Mouse (Mus musculus): ENCODE measurements around the gene Irx5. TPM values are rescaled to one million over a fixed set of nuclear protein-coding genes. Genes with fewer than 3 reads are reported as not detected.
A peak's percentile ranks its signal among the peaks of the same experiment; 100 is the strongest.

Irx5 gene
- polyA plus RNA-seq, 1 experiment: 0.20 TPM

GRCm38 (mm10) chr8:92355701-92356612, 1.5 kb upstream of the Irx5 start:
- H3K27me3 ChIP-seq (ENCODE audit: control insufficient read depth, insufficient read depth, low read length): peaks cover 57% of the 10 kb centered on the region
- no peaks in the 10 kb centered on the region for H3K36me3 ChIP-seq (ENCODE audit: control insufficient read depth, insufficient read depth, low read length)
- TF ChIP-seq CTCF (IDR thresholded peaks at IDR 0.05; ENCODE audit: extremely low read depth, insufficient read length, insufficient replicate concordance, low read depth, low read length): peak; percentile 25; the same call in 1 of the 2 replicates
- no peak for TF ChIP-seq POLR2A (IDR thresholded peaks at IDR 0.05; ENCODE audit: low read depth, low read length)
- no peak overlapping the region for H3K27ac ChIP-seq (ENCODE audit: insufficient read depth, low read depth, low read length)
- H3K4me3 ChIP-seq (ENCODE audit: low read depth, low read length): peak overlapping the region; percentile 84
- WGBS: under 1% methylated on average over 93 of the region's 93 CpGs
- peaks cover 22% of the 10 kb centered on the region for H3K4me1 ChIP-seq (ENCODE audit: control insufficient read depth, insufficient read depth, insufficient read length, low read length)

DNA sequence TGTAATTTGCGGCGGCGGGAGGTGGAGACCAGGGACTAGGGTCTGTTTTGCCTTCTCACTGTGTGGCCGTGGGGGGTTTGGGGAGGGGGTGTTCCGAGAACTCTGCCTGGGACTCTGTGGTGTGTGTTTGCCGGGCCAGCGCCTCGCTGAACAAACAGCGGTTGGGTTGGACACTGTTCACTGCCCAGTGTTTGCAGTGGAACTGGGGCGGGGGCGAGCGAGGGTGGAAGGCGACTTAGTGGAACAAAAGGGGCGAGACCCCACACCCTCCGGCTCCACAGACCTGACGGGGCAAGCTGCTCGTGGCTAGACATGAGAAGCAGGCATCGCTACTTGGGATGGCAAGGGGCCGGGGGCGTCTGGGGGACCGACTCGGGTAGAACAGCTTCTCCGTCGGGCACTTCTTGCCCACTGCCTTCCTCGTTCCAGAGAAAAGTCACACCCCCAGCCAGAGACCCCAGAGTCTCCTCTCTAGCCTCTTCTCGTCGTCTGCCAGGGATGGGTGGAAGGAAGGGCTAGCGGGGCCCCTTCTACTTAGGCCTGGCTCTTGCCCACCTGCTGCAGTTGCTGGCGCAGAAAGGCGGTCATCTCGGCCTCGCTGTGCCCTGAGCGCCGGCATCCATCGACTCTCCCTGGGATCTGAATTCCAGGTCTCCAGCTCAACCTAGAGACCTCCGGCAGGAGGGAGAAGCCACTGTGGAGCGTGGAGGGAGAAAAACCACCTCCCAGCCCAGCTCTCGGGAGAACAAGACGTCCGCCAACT, 631 bp upstream of the Irx5 start:
- Histone ChIP-seq H3K27ac (ENCODE audit: insufficient read depth, low read depth, low read length) (no peak overlapping the region), H3K27me3 (ENCODE audit: control insufficient read depth, insufficient read depth, low read length) (peaks cover 62% of the 10 kb centered on the region), H3K36me3 (ENCODE audit: control insufficient read depth, insufficient read depth, low read length) (no peaks in the 10 kb centered on the region), H3K4me1 (ENCODE audit: control insufficient read depth, insufficient read depth, insufficient read length, low read length) (peaks cover 22% of the 10 kb centered on the region), H3K4me3 (ENCODE audit: low read depth, low read length) (peak overlapping the region; percentile 84)
- WGBS: 2% methylated on average over 40 of the region's 40 CpGs
- TF ChIP-seq POLR2A (IDR thresholded peaks at IDR 0.05; ENCODE audit: low read depth, low read length) (no peak), CTCF (IDR thresholded peaks at IDR 0.05; ENCODE audit: extremely low read depth, insufficient read length, insufficient replicate concordance, low read depth, low read length) (no peak)

DNA sequence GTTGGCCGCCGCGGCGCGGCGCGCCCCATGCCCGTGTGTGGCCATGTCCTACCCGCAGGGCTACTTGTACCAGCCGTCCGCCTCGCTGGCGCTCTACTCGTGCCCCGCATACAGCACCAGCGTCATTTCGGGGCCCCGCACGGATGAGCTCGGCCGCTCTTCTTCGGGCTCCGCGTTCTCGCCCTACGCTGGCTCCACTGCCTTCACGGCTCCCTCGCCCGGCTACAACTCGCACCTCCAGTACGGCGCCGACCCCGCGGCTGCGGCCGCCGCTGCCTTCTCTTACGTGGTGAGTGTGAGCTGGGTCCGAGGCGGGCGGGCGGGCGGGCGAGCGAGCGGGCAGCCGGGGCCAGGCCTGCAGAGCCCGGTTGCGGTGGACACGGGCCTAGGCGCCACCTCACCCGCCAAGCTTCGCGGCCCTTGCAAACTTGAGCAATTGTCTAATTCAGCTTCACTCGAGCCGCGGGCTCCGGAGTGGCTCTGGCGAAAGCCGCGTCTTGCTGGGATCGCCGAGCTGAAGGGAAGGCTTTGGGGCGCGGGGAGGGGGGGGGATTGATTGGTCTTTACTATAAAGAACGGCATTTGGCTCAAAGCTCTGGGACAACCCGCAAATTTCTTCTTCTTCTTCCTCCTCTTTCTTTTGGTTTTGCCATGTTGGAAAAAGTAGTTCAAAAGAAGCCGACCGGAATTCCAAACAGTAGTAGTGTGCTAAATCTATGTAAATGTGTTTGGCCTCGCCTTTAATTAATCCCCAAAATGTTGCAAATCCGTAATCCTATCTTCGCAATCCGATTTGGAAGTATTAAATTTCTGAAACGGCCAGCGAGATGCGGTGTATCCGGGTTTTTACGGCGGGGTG, 945 bp downstream of the Irx5 start:
- H3K4me1 ChIP-seq (ENCODE audit: control insufficient read depth, insufficient read depth, insufficient read length, low read length): peaks cover 23% of the 10 kb centered on the region
- H3K4me3 ChIP-seq (ENCODE audit: low read depth, low read length): peak overlapping the region; percentile 84
- TF ChIP-seq POLR2A (IDR thresholded peaks at IDR 0.05; ENCODE audit: low read depth, low read length) (no peak), CTCF (IDR thresholded peaks at IDR 0.05; ENCODE audit: extremely low read depth, insufficient read length, insufficient replicate concordance, low read depth, low read length) (no peak)
- peaks cover 75% of the 10 kb centered on the region for H3K27me3 ChIP-seq (ENCODE audit: control insufficient read depth, insufficient read depth, low read length)
- H3K36me3 ChIP-seq (ENCODE audit: control insufficient read depth, insufficient read depth, low read length): no peaks in the 10 kb centered on the region
- WGBS: 3% methylated on average over 80 of the region's 80 CpGs
- no peak overlapping the region for H3K27ac ChIP-seq (ENCODE audit: insufficient read depth, low read depth, low read length)

GRCm38 (mm10) chr8:92359000-92359832, 1.8 kb downstream of the Irx5 start:
- no peak overlapping the region for H3K27ac ChIP-seq (ENCODE audit: insufficient read depth, low read depth, low read length)
- no peaks in the 10 kb centered on the region for H3K36me3 ChIP-seq (ENCODE audit: control insufficient read depth, insufficient read depth, low read length)
- H3K4me3 ChIP-seq (ENCODE audit: low read depth, low read length): peak overlapping the region; percentile 4; the same call in 1 of the 2 replicates
- H3K4me1 ChIP-seq (ENCODE audit: control insufficient read depth, insufficient read depth, insufficient read length, low read length): peaks cover 23% of the 10 kb centered on the region
- TF ChIP-seq POLR2A (IDR thresholded peaks at IDR 0.05; ENCODE audit: low read depth, low read length) (no peak), CTCF (IDR thresholded peaks at IDR 0.05; ENCODE audit: extremely low read depth, insufficient read length, insufficient replicate concordance, low read depth, low read length) (no peak)
- peaks cover 83% of the 10 kb centered on the region for H3K27me3 ChIP-seq (ENCODE audit: control insufficient read depth, insufficient read depth, low read length)
- whole genome bisulfite sequencing: 4% methylated on average over 35 of the region's 35 CpGs

DNA sequence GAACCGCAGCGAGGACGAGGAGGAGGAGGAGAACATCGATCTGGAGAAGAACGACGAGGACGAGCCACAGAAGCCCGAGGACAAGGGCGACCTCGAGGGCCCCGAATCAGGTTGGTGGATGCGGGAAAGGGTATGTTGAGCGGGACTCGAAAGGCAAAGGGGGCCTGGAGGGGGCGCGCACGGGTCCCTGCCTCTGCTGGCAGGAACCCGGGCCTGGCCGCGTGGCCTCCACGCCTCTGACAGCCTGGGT, 2.3 kb downstream of the Irx5 start:
- under 1% methylated on average over 21 of the region's 21 CpGs for WGBS
- Histone ChIP-seq H3K4me1 (ENCODE audit: control insufficient read depth, insufficient read depth, insufficient read length, low read length) (peaks cover 23% of the 10 kb centered on the region), H3K4me3 (ENCODE audit: low read depth, low read length) (peak overlapping the region; percentile 4; the same call in 1 of the 2 replicates), H3K27ac (ENCODE audit: insufficient read depth, low read depth, low read length) (no peak overlapping the region), H3K27me3 (ENCODE audit: control insufficient read depth, insufficient read depth, low read length) (peaks cover 83% of the 10 kb centered on the region), H3K36me3 (ENCODE audit: control insufficient read depth, insufficient read depth, low read length) (no peaks in the 10 kb centered on the region)
- no peak for TF ChIP-seq CTCF (IDR thresholded peaks at IDR 0.05; ENCODE audit: extremely low read depth, insufficient read length, insufficient replicate concordance, low read depth, low read length)
- TF ChIP-seq POLR2A (IDR thresholded peaks at IDR 0.05; ENCODE audit: low read depth, low read length): no peak
